Mouse (Mus musculus): ENCODE measurements around the gene Akap13.

DNA sequence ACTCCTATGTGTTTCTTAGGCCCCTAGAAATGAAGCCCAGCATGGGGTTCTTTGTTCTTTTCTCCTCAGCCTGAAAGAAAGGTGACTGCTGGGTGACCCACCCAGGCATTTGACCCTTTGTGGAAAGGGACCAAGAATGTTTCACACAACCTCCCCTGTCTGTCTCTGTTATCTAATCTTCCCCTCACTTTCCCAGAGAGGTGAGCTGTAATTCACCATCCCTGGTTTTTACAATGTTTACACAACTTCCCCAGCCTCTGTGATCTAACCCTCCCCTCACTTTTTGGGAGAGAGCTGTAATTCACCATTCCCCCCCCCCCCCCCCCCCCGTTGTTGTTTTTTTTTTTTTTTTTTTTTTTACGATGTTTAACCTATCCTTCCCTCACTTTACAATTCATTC is 331.5 kb downstream of the Akap13 start:
- no peak for TF ChIP-seq CTCF (IDR thresholded peaks at IDR 0.05; ENCODE audit: control insufficient read depth, insufficient read depth, low read length)
- TF ChIP-seq POLR2A (IDR thresholded peaks at IDR 0.05; ENCODE audit: borderline replicate concordance, control insufficient read depth, low read depth, low read length) = no peak

Measured in bone marrow, adult 2 months (tissue).